Mouse (Mus musculus) midbrain, postnatal 0 days (tissue): ENCODE data around the gene Dse. TPM values are rescaled to one million over a fixed set of nuclear protein-coding genes. Genes with fewer than 3 reads are reported as not detected.
"Not testable (repeated sequence)": the region's sequence is repeated elsewhere in the genome, so short reads cannot be mapped to it uniquely, and the experiment has no call there.

Experiments
- ATAC-seq: fragments of 200-750 bp; cut with Nextera tagmentation; 2 replicates; pipeline ENCODE4 v1.8.0; 2017; ENCODE audit warnings: moderate number of reproducible peaks, mild to moderate bottlenecking, moderate TSS enrichment, moderate library complexity; ENCODE audit not compliant: low FRiP score
- DNase-seq: peaks from one replicate; pipeline ENCODE4 v3.0.0-alpha.2; 2015; ENCODE audit warnings: low spot score
- H3K27ac ChIP-seq: fragments of 300-500 bp; sonication (generic); 2 replicates; pipeline ENCODE4 v1.5.1; 2014; ENCODE audit warnings: low read depth, mild to moderate bottlenecking, low read length, mixed read lengths
- H3K27me3 ChIP-seq: fragments of 300-500 bp; sonication (generic); 2 replicates; pipeline ENCODE4 v1.6.1; 2014; ENCODE audit warnings: low read length, control low read depth, mixed read lengths; ENCODE audit not compliant: insufficient read depth
- H3K36me3 ChIP-seq: fragments of 300-500 bp; sonication (generic); 2 replicates; pipeline ENCODE4 v1.6.1; 2014; ENCODE audit warnings: low read length, control low read depth, mixed read lengths; ENCODE audit not compliant: insufficient read depth
- H3K4me1 ChIP-seq: fragments of 300-500 bp; sonication (generic); 2 replicates; pipeline ENCODE4 v1.6.1; 2014; ENCODE audit warnings: mild to moderate bottlenecking, control low read depth, antibody characterized with exemption, low read length, mixed read lengths; ENCODE audit not compliant: insufficient read depth
- H3K4me2 ChIP-seq: fragments of 300-500 bp; sonication (generic); 2 replicates; pipeline ENCODE4 v1.6.1; 2014; ENCODE audit warnings: low read depth, mild to moderate bottlenecking, low read length, mixed read lengths; ENCODE audit not compliant: poor library complexity, severe bottlenecking
- H3K4me3 ChIP-seq: fragments of 300-500 bp; sonication (generic); 2 replicates; pipeline ENCODE4 v1.5.1; 2014; ENCODE audit warnings: low read depth, mild to moderate bottlenecking, low read length, moderate library complexity
- H3K9ac ChIP-seq: fragments of 300-500 bp; sonication (generic); replicated peaks from 2 replicates; pipeline ENCODE4 v1.6.1; 2014; ENCODE audit warnings: mild to moderate bottlenecking, low read length, moderate library complexity, mixed read lengths; ENCODE audit not compliant: poor library complexity, severe bottlenecking
- H3K9me3 ChIP-seq: fragments of 300-500 bp; sonication (generic); 2 replicates; pipeline ENCODE4 v1.6.1; 2016; ENCODE audit warnings: low read length, control low read depth
- CTCF ChIP-seq: IDR thresholded peaks from 2 replicates; pipeline ENCODE4 v1.5.1; 2016; ENCODE audit warnings: antibody characterized with exemption, mild to moderate bottlenecking
- WGBS: fragments of 180-500 bp; shearing (Covaris S2); extraction: QIAGEN DNeasy Blood & Tissue Kit; methylation state at CpG from one replicate; pipeline ENCODE4 v1.1.7; 2014; 5-methylcytosine and 5-hydroxymethylcytosine counted together
- polyA plus RNA-seq: library from polyadenylated mRNA; unstranded; fragments of >200 nt; fragmentation: Nextera tagmentation; extraction: Ambion mirVana; gene quantifications from 2 replicates; pipeline ENCODE4 v1.2.1, GENCODE M21; 2015
- total RNA-seq: library from RNA; depleted of rRNA; stranded (reverse); fragments of >200 nt; gene quantifications from 2 replicates; pipeline ENCODE4 v1.2.3, GENCODE M21; 2014; rRNA removed

Gene Dse
- total RNA-seq (19.7 and 37.4 TPM in 2 replicates), polyA plus RNA-seq (5.9 and 7.0 TPM in 2 replicates)

GRCm38 (mm10) chr10:34207503-34207850, at the start of gene Dse:
Dse (minus strand) TSS chr10:34207715.
- H3K4me2 ChIP-seq, result peak within 1 kb of the TSS; percentile 81
- H3K36me3 ChIP-seq, result no peaks in the 10 kb centered on the region
- peak within 1 kb of the TSS; percentile 81 for H3K9ac ChIP-seq
- no peaks in the 10 kb centered on the region for H3K9me3 ChIP-seq
- TF ChIP-seq CTCF, result no peak
- DNase-seq (peak; percentile 35), ATAC-seq (no peak; the same call in 1 of the 2 replicates)
- no peaks in the 10 kb centered on the region for H3K27me3 ChIP-seq
- peak within 1 kb of the TSS; percentile 69 for H3K27ac ChIP-seq
- WGBS, result under 1% methylated on average over 14 of the region's 14 CpGs
- H3K4me1 ChIP-seq, result no peaks in the 10 kb centered on the region
- peak within 1 kb of the TSS; percentile 94 for H3K4me3 ChIP-seq

GRCm38 (mm10) chr10:34252833-34253232, 45.3 kb upstream of the Dse start:
- H3K27ac ChIP-seq, H3K9me3 ChIP-seq, ATAC-seq, H3K4me2 ChIP-seq, DNase-seq, H3K4me3 ChIP-seq, H3K27me3 ChIP-seq, H3K36me3 ChIP-seq, H3K9ac ChIP-seq, H3K4me1 ChIP-seq: not testable (repeated sequence)
- 88% methylated on average over 9 of the region's 9 CpGs for WGBS

GRCm38 (mm10) chr10:34249594-34249993, 42.1 kb upstream of the Dse start:
- no peak for ATAC-seq
- no peak overlapping the region for H3K4me3 ChIP-seq
- H3K27me3 ChIP-seq, result no peaks in the 10 kb centered on the region
- H3K9me3 ChIP-seq, result no peaks in the 10 kb centered on the region
- H3K27ac ChIP-seq, result no peak overlapping the region
- no peak for TF ChIP-seq CTCF
- 69% methylated on average over 2 of the region's 2 CpGs for WGBS
- H3K9ac ChIP-seq, result no peak overlapping the region
- no peaks in the 10 kb centered on the region for H3K4me1 ChIP-seq
- no peak overlapping the region for H3K4me2 ChIP-seq
- DNase-seq, result no peak
- no peaks in the 10 kb centered on the region for H3K36me3 ChIP-seq

GRCm38 (mm10) chr10:34247757-34248156, 40.2 kb upstream of the Dse start:
- no peaks in the 10 kb centered on the region for H3K27me3 ChIP-seq
- H3K27ac ChIP-seq, result no peak overlapping the region
- H3K9ac ChIP-seq, result no peak overlapping the region
- DNase-seq (no peak), ATAC-seq (no peak)
- H3K4me1 ChIP-seq, result no peaks in the 10 kb centered on the region
- H3K36me3 ChIP-seq, result no peaks in the 10 kb centered on the region
- H3K9me3 ChIP-seq, result no peaks in the 10 kb centered on the region
- 46% methylated on average over 3 of the region's 3 CpGs for WGBS
- H3K4me3 ChIP-seq, result no peak overlapping the region
- no peak overlapping the region for H3K4me2 ChIP-seq
- no peak for TF ChIP-seq CTCF

GRCm38 (mm10) chr10:34246106-34246505, 38.6 kb upstream of the Dse start:
- DNase-seq (no peak), ATAC-seq (no peak)
- no peak overlapping the region for H3K4me3 ChIP-seq
- no peaks in the 10 kb centered on the region for H3K27me3 ChIP-seq
- no peaks in the 10 kb centered on the region for H3K9me3 ChIP-seq
- no peak for TF ChIP-seq CTCF
- no peak overlapping the region for H3K27ac ChIP-seq
- 73% methylated on average over 2 of the region's 2 CpGs for WGBS
- no peak overlapping the region for H3K9ac ChIP-seq
- no peaks in the 10 kb centered on the region for H3K36me3 ChIP-seq
- no peaks in the 10 kb centered on the region for H3K4me1 ChIP-seq
- no peak overlapping the region for H3K4me2 ChIP-seq

- 84% methylated on average over 5 of the region's 5 CpGs for WGBS
- H3K27me3 ChIP-seq, result no peaks in the 10 kb centered on the region
- no peak overlapping the region for H3K9ac ChIP-seq
- no peaks in the 10 kb centered on the region for H3K4me1 ChIP-seq
- no peak overlapping the region for H3K4me2 ChIP-seq
- TF ChIP-seq CTCF, result no peak
- no peak overlapping the region for H3K4me3 ChIP-seq
- ATAC-seq (no peak), DNase-seq (no peak)
- H3K27ac ChIP-seq, result no peak overlapping the region
- no peaks in the 10 kb centered on the region for H3K9me3 ChIP-seq
- H3K36me3 ChIP-seq, result no peaks in the 10 kb centered on the region
These were observed 37.2 kb upstream of the Dse start for GRCm38 (mm10) chr10:34244745-34245144.
